Mouse (Mus musculus) limb, embryonic 12.5 days (tissue): ENCODE data around the gene Stk11. TPM values are rescaled to one million over a fixed set of nuclear protein-coding genes. Genes with fewer than 3 reads are reported as not detected.

Experiments
- ATAC-seq: fragments of 200-750 bp; cut with Nextera tagmentation; 2 replicates; pipeline ENCODE4 v1.8.0; 2017; ENCODE audit warnings: low read depth, moderate TSS enrichment; ENCODE audit not compliant: insufficient number of reproducible peaks, insufficient read depth, low FRiP score, low TSS enrichment
- H3K27ac ChIP-seq: fragments of 300-500 bp; sonication (generic); 2 replicates; pipeline ENCODE4 v1.5.1; 2016; ENCODE audit warnings: mild to moderate bottlenecking, moderate library complexity
- H3K27me3 ChIP-seq: fragments of 300-500 bp; sonication (generic); 2 replicates; pipeline ENCODE4 v1.6.1; 2016; ENCODE audit warnings: mild to moderate bottlenecking, moderate library complexity
- H3K36me3 ChIP-seq: fragments of 300-500 bp; sonication (generic); 2 replicates; pipeline ENCODE4 v1.6.1; 2016; ENCODE audit warnings: mild to moderate bottlenecking, moderate library complexity
- H3K4me1 ChIP-seq: fragments of 300-500 bp; sonication (generic); replicated peaks from 2 replicates; pipeline ENCODE4 v1.6.1; 2016
- H3K4me2 ChIP-seq: fragments of 300-500 bp; sonication (generic); 2 replicates; pipeline ENCODE4 v1.6.1; 2016; ENCODE audit warnings: mild to moderate bottlenecking, moderate library complexity
- H3K4me3 ChIP-seq: fragments of 300-500 bp; sonication (generic); replicated peaks from 2 replicates; pipeline ENCODE4 v1.5.1; 2016; ENCODE audit warnings: mild to moderate bottlenecking
- H3K9ac ChIP-seq: fragments of 300-500 bp; sonication (generic); replicated peaks from 2 replicates; pipeline ENCODE4 v1.6.1; 2016; ENCODE audit warnings: mild to moderate bottlenecking, moderate library complexity
- H3K9me3 ChIP-seq: fragments of 300-500 bp; sonication (generic); 2 replicates; pipeline ENCODE4 v1.6.1; 2016; ENCODE audit warnings: mild to moderate bottlenecking, moderate library complexity
- WGBS: fragments of 180-500 bp; shearing (Covaris S2); methylation state at CpG from one replicate; pipeline ENCODE4 v1.1.7; 2016; 5-methylcytosine and 5-hydroxymethylcytosine counted together
- polyA plus RNA-seq: library from polyadenylated mRNA; unstranded; fragments of >200 nt; fragmentation: Nextera tagmentation; extraction: Ambion mirVana; gene quantifications from 2 replicates; pipeline ENCODE4 v1.2.1, GENCODE M21; 2016

Gene Stk11
- 16.1 and 18.1 TPM in 2 replicates for polyA plus RNA-seq

DNA sequence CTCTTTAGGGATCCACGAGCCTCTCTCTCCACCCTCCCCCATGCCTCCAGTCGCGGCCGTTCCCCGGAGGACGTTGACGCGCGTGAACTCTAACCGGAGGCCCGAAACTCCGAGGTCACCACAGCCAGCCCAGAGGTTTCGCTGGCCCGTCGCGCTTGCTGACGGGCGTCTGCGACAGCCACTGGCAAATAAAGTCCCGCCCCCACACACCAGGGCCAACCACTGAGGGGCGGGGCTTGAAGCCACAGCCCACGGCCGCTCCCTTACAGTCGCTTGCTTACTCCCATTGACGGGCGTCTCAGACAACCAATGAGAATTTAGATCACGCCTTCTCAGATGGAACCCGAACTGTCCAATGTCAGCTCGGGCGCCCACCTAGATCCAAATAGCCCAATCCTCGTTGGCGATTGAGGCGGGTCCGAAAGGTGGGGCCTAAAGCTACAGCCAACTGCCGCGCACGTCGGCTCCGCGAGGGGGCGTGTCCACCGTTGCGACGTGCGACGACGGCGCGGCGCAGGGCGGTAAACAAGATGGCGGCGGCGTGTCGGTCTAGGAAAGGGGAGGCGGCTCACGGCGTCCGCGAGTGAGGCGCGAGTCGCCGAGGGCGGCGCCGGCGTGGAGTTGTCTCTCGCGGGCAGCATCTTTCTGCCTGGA is at the start of gene Stk11:
TSS of gene Stk11 (plus strand) at position 514 of the 654 bp plus-strand sequence.
- Histone ChIP-seq H3K4me3 (peak within 1 kb of the TSS; percentile 92), H3K9me3 (no peaks in the 10 kb centered on the region), H3K9ac (peak within 1 kb of the TSS; percentile 90), H3K27me3 (no peaks in the 10 kb centered on the region), H3K4me1 (peaks cover 34% of the 10 kb centered on the region), H3K4me2 (peak within 1 kb of the TSS; percentile 93), H3K36me3 (peaks cover 27% of the 10 kb centered on the region), H3K27ac (peak within 1 kb of the TSS; percentile 83)
- WGBS = under 1% methylated on average over 70 of the region's 70 CpGs
- ATAC-seq = peak; percentile 98

DNA sequence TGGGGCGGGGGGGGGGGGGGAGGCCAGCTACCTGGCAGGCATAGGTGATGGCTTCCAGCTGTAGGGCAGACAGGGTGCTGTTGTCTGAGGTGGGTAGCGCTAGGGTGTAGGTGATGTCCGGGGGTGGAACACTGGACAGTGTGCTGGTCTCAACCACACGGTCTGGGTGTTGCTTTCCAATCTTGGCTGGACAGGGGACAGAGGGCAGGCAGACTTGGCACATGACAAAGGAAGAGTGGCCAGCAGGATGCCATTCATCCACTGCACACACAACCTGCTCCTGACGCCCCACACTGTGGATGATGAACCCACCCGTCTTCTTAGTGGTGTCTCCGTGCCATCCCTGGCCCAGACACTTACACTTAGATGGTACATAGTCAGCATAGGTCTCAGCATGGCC is 46.4 kb upstream of the Stk11 start:
- Histone ChIP-seq H3K27me3 (no peaks in the 10 kb centered on the region), H3K36me3 (peaks cover 22% of the 10 kb centered on the region), H3K4me1 (peaks cover 12% of the 10 kb centered on the region), H3K9me3 (no peaks in the 10 kb centered on the region), H3K9ac (no peak overlapping the region), H3K4me3 (no peak overlapping the region), H3K27ac (no peak overlapping the region), H3K4me2 (no peak overlapping the region)
- no peak for ATAC-seq
- 90% methylated on average over 6 of the region's 7 CpGs for WGBS

DNA sequence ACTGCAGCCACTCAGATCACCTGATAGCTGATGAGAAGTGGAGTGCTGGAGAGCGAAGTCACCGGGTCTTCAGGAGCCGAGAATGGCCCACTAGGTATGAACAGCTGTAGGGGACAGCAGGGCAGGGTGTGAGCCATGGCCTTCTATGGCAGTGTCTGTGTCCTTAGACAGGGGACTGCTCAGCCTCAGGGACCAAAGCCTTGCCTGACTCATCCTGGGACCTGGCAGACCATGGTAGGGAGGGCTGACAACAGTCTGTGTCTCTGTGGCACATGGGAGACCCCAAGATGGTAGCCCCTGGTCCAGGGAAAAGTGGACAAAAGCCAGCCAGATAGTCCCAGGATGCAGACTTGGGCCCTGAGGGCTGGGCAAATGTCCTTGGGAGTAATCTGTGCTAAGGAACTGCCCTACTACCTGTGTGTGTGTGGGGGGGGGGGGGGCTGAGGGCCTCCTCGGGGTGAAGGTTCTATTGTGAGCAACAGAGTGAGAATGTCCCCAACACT is 45.6 kb upstream of the Stk11 start:
- H3K9ac ChIP-seq = no peak overlapping the region
- WGBS = 90% methylated on average over 4 of the region's 4 CpGs
- H3K27ac ChIP-seq = no peak overlapping the region
- H3K36me3 ChIP-seq = peaks cover 15% of the 10 kb centered on the region; the same call in 1 of the 2 replicates
- peaks cover 15% of the 10 kb centered on the region for H3K4me1 ChIP-seq
- H3K27me3 ChIP-seq = no peaks in the 10 kb centered on the region
- H3K9me3 ChIP-seq = no peaks in the 10 kb centered on the region
- no peak overlapping the region for H3K4me2 ChIP-seq
- no peak overlapping the region for H3K4me3 ChIP-seq
- ATAC-seq = no peak

DNA sequence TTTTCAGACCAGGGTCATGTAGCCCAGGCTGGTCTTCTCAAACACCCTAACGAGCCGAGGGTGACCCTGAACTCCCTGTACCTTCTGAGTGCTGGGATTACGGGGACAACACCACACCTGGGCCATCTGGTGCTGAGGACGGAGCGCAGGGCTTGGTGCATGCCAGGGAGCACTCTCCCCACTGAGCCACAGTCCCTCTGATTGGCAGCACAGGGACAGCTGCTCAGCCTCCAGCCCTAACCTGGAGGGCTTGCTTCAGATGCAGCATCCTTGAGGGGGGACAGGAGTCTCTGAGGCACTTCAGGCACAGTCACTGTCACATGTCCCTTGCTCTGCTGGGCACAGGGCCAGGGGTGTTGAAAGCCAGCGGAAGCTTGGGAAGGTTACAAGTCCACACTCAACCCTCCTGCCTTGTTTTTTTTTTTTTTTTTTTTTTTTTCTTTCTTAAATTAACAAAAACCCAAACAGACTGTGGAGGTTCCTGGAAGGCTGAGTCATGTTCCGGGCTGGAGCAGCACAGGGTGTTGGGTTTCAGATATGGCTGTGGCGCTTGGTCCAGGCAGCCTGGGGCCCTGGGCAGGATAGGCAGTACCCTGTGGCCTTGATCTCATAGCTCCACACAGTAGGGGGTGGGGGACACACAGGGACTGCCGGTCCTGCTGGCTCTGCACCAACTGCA is 44.6 kb upstream of the Stk11 start:
- H3K9me3 ChIP-seq = no peaks in the 10 kb centered on the region
- WGBS = 53% methylated on average over 9 of the region's 9 CpGs
- peak overlapping the region; percentile 70 for H3K27ac ChIP-seq
- no peak overlapping the region for H3K4me3 ChIP-seq
- no peak overlapping the region for H3K4me2 ChIP-seq
- peaks cover 22% of the 10 kb centered on the region for H3K4me1 ChIP-seq
- peaks cover 9% of the 10 kb centered on the region; the same call in 1 of the 2 replicates for H3K36me3 ChIP-seq
- 0 out of 2 replicates have a peak, but pooled peaks have one; percentile 53 for ATAC-seq
- no peaks in the 10 kb centered on the region for H3K27me3 ChIP-seq
- no peak overlapping the region; the same call in 1 of the 2 replicates for H3K9ac ChIP-seq

DNA sequence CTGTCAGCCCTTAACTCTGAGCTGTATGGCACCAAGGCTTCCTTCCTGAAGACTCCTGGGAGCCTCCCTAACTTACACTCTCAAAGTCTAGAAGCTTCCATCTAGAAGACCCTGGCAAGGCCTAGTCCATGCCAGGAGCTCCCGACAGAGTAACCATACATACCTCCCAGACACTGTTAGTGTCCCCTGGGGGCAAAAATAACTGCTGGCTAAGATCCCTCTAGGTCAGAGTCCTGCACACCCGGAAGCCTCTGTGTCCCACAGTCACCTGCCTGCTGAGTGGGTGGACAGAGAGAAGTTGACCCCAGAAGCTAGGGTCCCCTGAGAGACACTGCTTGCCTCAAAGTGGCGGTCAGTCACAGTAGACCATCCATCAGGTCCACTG is 44.1 kb upstream of the Stk11 start:
- Histone ChIP-seq H3K4me1 (peaks cover 22% of the 10 kb centered on the region), H3K4me3 (no peak overlapping the region)
- ATAC-seq = no peak

DNA sequence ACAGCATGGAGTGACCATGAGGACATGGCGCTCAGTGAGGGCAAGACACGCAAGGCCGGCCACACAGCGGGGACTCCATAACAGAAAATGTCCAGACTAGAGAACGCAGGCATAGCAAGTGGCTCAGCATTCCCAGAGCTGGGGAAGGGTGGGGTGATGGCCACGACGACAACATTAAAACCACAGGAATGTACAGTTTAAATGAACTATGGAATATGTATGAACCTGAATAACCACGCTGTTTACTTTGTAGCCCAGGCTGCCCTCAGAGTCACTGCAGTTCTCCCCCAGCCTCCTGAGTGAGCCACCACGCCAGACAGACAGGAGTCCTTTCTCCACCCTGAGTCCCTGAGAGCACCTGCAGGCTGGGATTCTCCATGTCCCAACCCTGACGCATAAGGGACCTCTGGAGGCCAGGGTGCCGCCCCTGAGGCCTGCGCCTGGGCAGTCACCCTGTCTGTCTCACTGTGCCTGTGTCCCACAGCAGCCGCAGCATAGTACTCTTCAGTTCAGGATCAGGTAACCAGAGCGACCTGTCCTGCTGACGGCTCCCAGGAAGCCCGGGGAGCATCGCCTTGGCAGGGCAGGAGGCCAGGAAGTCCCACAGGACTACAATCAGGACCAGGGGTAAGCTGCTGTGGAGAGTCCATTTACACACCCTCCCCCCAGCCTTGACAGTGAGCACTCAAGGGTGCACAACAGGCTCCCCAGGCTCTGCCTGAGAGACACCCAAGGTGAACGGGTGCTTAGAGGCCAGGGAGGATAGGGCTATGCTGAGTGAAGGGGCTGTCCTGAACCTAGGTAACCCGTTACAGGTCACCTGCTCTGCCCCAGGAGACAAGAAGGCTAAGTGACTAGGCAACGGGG is 42.7 kb upstream of the Stk11 start:
- Histone ChIP-seq H3K27ac (no peak overlapping the region), H3K9ac (no peak overlapping the region), H3K9me3 (no peaks in the 10 kb centered on the region), H3K36me3 (no peaks in the 10 kb centered on the region; the same call in 1 of the 2 replicates), H3K4me2 (no peak overlapping the region), H3K4me1 (peaks cover 22% of the 10 kb centered on the region), H3K27me3 (no peaks in the 10 kb centered on the region), H3K4me3 (no peak overlapping the region)
- WGBS = 83% methylated on average over 20 of the region's 20 CpGs
- ATAC-seq = no peak

More for the DNA sequence above, 44.1 kb upstream of the Stk11 start:
- WGBS = 81% methylated on average over 3 of the region's 3 CpGs
- H3K27ac ChIP-seq = peak overlapping the region; percentile 70
- no peaks in the 10 kb centered on the region for H3K9me3 ChIP-seq
- H3K4me2 ChIP-seq = no peak overlapping the region
- H3K9ac ChIP-seq = no peak overlapping the region; the same call in 1 of the 2 replicates
- no peaks in the 10 kb centered on the region for H3K27me3 ChIP-seq
- peaks cover 4% of the 10 kb centered on the region; the same call in 1 of the 2 replicates for H3K36me3 ChIP-seq

DNA sequence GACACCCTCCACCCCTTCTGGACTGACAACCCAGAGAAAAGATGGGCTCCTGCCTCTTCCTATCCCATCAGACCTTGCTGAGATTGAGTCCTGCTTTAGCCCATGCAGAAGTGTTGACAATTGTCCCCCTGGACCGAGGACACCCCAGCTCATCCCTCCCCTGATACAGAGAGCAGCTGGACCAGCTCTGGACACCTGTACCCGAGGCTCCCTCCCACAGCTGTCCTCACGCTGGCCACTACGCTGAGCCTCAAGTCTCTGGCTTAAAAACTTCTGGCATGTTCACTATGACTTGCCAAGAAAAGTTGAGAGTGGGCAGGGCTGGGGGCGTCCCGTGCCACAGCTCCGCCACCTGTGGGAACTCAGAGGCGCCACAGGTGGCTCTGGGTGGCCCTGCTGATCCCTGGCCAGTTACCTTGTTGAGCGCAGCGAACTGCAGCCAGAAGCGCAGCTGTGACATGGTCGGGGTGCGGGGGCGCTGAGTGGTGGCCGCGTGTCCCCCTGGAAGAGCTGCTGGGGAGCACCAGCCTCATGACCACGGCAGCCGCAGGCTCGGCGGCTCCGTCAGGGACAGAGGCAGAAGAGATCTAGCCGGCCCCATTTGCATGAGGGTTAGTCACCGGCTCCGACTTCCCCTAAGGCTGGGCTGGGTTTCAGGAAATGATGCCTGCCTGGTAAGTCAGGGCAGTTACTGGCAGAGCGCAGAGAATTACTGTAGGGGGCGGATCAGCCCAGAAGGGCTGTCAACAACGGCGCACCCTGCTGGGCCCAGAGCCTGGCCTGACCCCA is 40.6 kb upstream of the Stk11 start:
- Histone ChIP-seq H3K9ac (0 out of 2 replicates have a peak overlapping the region, but pooled peaks have one; percentile 23), H3K36me3 (peaks cover 19% of the 10 kb centered on the region), H3K4me2 (peak overlapping the region; percentile 32), H3K4me3 (peak overlapping the region; percentile 1; the same call in 1 of the 2 replicates), H3K27me3 (no peaks in the 10 kb centered on the region), H3K4me1 (peaks cover 22% of the 10 kb centered on the region), H3K27ac (peak overlapping the region; percentile 31; the same call in 1 of the 2 replicates), H3K9me3 (no peaks in the 10 kb centered on the region)
- no peak for ATAC-seq
- WGBS = 14% methylated on average over 28 of the region's 28 CpGs

DNA sequence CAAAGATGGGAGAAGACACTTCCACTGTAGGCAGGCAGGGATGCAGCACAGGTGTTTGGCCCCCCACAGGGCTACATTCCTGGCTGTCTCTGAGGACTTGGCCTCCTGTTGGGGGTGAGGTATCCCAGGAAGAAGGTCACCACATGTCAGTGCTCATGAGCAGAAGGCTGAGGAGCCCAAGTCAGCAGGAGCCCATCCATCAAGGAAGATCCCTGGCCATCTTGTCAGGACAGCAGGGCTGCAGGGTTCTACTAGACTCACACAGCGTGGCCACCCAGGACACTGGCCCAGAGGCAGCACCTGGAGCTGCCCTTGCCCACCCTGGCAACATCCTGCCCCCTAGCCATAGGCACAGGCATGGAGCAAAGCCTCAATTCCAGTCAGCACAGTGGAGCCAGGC is 39.7 kb upstream of the Stk11 start:
- 30% methylated on average over 1 of the region's 1 CpGs for WGBS
- Histone ChIP-seq H3K4me2 (no peak overlapping the region), H3K27me3 (no peaks in the 10 kb centered on the region), H3K9ac (no peak overlapping the region), H3K9me3 (no peaks in the 10 kb centered on the region), H3K4me1 (peaks cover 20% of the 10 kb centered on the region), H3K4me3 (no peak overlapping the region), H3K36me3 (peaks cover 28% of the 10 kb centered on the region), H3K27ac (no peak overlapping the region)
- no peak for ATAC-seq

DNA sequence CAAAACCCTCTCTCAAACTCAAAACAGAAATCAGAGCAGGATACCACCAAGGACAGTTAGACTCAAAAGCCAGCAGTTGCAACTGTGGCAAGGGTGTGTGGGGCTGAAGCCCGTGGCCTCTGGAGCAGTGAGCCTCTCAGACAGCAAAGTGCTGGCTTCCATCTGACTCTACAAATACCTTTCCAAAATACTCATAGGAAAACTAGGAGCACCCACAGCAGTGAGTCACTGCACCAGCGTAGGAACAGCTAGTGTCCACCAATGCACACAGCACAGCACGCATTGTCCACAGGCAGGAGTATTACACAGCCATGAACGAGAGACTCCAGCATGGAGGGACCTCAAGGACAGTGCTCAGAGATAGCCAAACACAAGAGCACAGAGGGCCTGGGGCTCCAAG is 39.2 kb upstream of the Stk11 start:
- Histone ChIP-seq H3K9ac (no peak overlapping the region), H3K27me3 (no peaks in the 10 kb centered on the region), H3K27ac (no peak overlapping the region), H3K9me3 (no peaks in the 10 kb centered on the region), H3K4me1 (peaks cover 17% of the 10 kb centered on the region), H3K36me3 (peaks cover 33% of the 10 kb centered on the region), H3K4me3 (no peak overlapping the region), H3K4me2 (no peak overlapping the region)
- 96% methylated on average over 4 of the region's 4 CpGs for WGBS
- no peak for ATAC-seq

DNA sequence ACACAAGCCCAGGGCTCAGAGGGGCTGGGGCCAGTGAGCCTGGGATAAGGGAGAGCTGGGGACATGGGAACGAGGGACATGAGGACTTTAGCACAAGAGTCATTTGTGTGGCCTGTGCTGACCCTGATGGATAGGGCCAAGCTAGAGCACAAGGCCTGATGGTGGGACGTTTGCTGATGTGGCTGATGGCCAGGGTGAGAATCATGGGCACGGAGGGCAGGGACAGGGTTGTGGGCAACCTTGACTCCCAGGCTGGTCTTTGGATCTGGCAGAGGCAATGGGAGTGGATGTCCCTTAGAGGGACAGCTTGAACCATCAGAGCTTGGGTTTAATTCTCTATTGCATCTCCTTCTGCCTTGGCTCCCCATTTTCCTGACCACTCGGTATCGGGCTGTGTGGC is 38.3 kb upstream of the Stk11 start:
- 90% methylated on average over 5 of the region's 5 CpGs for WGBS
- ATAC-seq = no peak

More for the DNA sequence above, 38.3 kb upstream of the Stk11 start:
- H3K4me2 ChIP-seq = no peak overlapping the region
- H3K27ac ChIP-seq = no peak overlapping the region
- peaks cover 42% of the 10 kb centered on the region for H3K36me3 ChIP-seq
- no peaks in the 10 kb centered on the region for H3K27me3 ChIP-seq
- H3K4me3 ChIP-seq = no peak overlapping the region
- no peak overlapping the region for H3K9ac ChIP-seq
- no peaks in the 10 kb centered on the region for H3K9me3 ChIP-seq
- peaks cover 10% of the 10 kb centered on the region for H3K4me1 ChIP-seq
